Mouse (Mus musculus) ZHBTc4 (cell line): ENCODE measurements around the gene Prkn.

ENCODE experiments used
- DNase-seq: peaks from one replicate; pipeline ENCODE4 v3.0.0-alpha.2; 2011; ENCODE audit warnings: low read depth, low spot score

Prkn gene

GRCm38 (mm10) chr17:12037065-12037464 lies 1196.9 kb downstream of the Prkn start:
- DNase-seq = no peak

- no peak for DNase-seq
Measured at GRCm38 (mm10) chr17:12037574-12037973, 1197.4 kb downstream of the Prkn start.

GRCm38 (mm10) chr17:12038499-12038898 lies 1198.3 kb downstream of the Prkn start:
- no peak for DNase-seq

GRCm38 (mm10) chr17:12039188-12039587 lies 1199.0 kb downstream of the Prkn start:
- peak; percentile 87 for DNase-seq

- no peak for DNase-seq
Measured at GRCm38 (mm10) chr17:12039922-12040321, 1199.7 kb downstream of the Prkn start.

GRCm38 (mm10) chr17:12040546-12040945 lies 1200.4 kb downstream of the Prkn start:
- no peak for DNase-seq

GRCm38 (mm10) chr17:12041091-12041655 lies 1201.0 kb downstream of the Prkn start:
- DNase-seq = no peak

GRCm38 (mm10) chr17:12042561-12043256 lies 1202.5 kb downstream of the Prkn start:
- peak; percentile 51 for DNase-seq

- peak; percentile 65 for DNase-seq
Measured at GRCm38 (mm10) chr17:12044222-12044621, 1204.0 kb downstream of the Prkn start.

GRCm38 (mm10) chr17:12045861-12046273 lies 1205.7 kb downstream of the Prkn start:
- DNase-seq = peak; percentile 83

GRCm38 (mm10) chr17:12047032-12047431 lies 1206.8 kb downstream of the Prkn start:
- no peak for DNase-seq

- peak; percentile 72 for DNase-seq
Measured at GRCm38 (mm10) chr17:12047523-12047922, 1207.3 kb downstream of the Prkn start.

GRCm38 (mm10) chr17:12048695-12049490 lies 1208.7 kb downstream of the Prkn start:
- DNase-seq = no peak

GRCm38 (mm10) chr17:12050261-12050660 lies 1210.1 kb downstream of the Prkn start:
- DNase-seq = no peak

GRCm38 (mm10) chr17:12051031-12051430 lies 1210.8 kb downstream of the Prkn start:
- DNase-seq = no peak

- no peak for DNase-seq
Measured at GRCm38 (mm10) chr17:12052651-12053050, 1212.5 kb downstream of the Prkn start.

- DNase-seq = no peak
Measured at GRCm38 (mm10) chr17:12059041-12059440, 1218.9 kb downstream of the Prkn start.

- DNase-seq = no peak
Measured at GRCm38 (mm10) chr17:12061381-12061780, 1221.2 kb downstream of the Prkn start.

- DNase-seq = no peak
Measured at GRCm38 (mm10) chr17:12062861-12063260, 1222.7 kb downstream of the Prkn start.

- DNase-seq = no peak
Measured at GRCm38 (mm10) chr17:12063533-12063932, 1223.3 kb downstream of the Prkn start.

- no peak for DNase-seq
Measured at GRCm38 (mm10) chr17:12066054-12066453, 1225.9 kb downstream of the Prkn start.

GRCm38 (mm10) chr17:12076816-12077215 lies 1236.6 kb downstream of the Prkn start:
- peak; percentile 72 for DNase-seq
